Mouse (Mus musculus): ENCODE measurements around the gene Foxj3.

GRCm38 (mm10) chr4:119492933-119493327 lies 43.9 kb upstream of the Foxj3 start:
- TF ChIP-seq CTCF (IDR thresholded peaks at IDR 0.05; ENCODE audit: low read depth, low read length) (no peak), POLR2A (IDR thresholded peaks at IDR 0.05; ENCODE audit: insufficient read depth, low read length) (no peak)
